Mouse (Mus musculus) CH12.LX (cell line): ENCODE measurements at regions not wholly inside any gene's neighbourhood (a gene's known extent, or its start where the extent isn't known, plus 50 kb on each side); places are given as distances from the start of the nearest gene placed in this dataset.
A peak's percentile ranks its signal among the peaks of the same experiment; 100 is the strongest.

Source experiments
- DNase-seq: peaks from one replicate; pipeline ENCODE4 v3.0.0-alpha.2; 2013; ENCODE audit errors: extremely low read depth
- H3K27ac ChIP-seq: 2 replicates; pipeline ENCODE4 v1.5.1; 2012; ENCODE audit warnings: low read depth, mild to moderate bottlenecking, control low read depth, moderate library complexity; ENCODE audit not compliant: insufficient read depth
- H3K27me3 ChIP-seq: replicated peaks from 2 replicates; pipeline ENCODE3; 2012; ENCODE audit warnings: inconsistent platforms
- H3K36me3 ChIP-seq, 2 experiments: replicated peaks in 1 of 2; 2 replicates each; pipeline versions ENCODE3 to v1.6.1; 2012; ENCODE audit warnings: inconsistent platforms in 1 of 2, low read length in 1 of 2, mild to moderate bottlenecking in 1 of 2, mixed read lengths in 1 of 2, moderate library complexity in 1 of 2; ENCODE audit not compliant: control insufficient read depth in 1 of 2, insufficient read depth in 1 of 2
- H3K4me1 ChIP-seq, 2 experiments: 2 replicates each; pipeline ENCODE4 v1.6.1; 2012; ENCODE audit warnings: inconsistent platforms in 1 of 2, moderate library complexity in 1 of 2; ENCODE audit not compliant: insufficient read depth in 2 of 2, control insufficient read depth in 1 of 2
- H3K4me2 ChIP-seq: 2 replicates; pipeline ENCODE4 v1.6.1; 2012; ENCODE audit warnings: low read depth, mild to moderate bottlenecking, control low read depth; ENCODE audit not compliant: poor library complexity, insufficient read depth, severe bottlenecking
- H3K4me3 ChIP-seq, 3 experiments: fragments of 150-350 bp in 1 of 3; sonication (generic) in 1 of 3; replicated peaks in 1 of 3; 2 replicates each; pipeline versions ENCODE3 to v1.5.1; 2011 to 2012; ENCODE audit warnings: low read depth in 2 of 3, low read length in 2 of 3, mild to moderate bottlenecking in 2 of 3, moderate library complexity in 2 of 3, control low read depth in 1 of 3, improper control_type of control experiment in 1 of 3, inconsistent platforms in 1 of 3, mixed read lengths in 1 of 3; ENCODE audit not compliant: poor library complexity in 1 of 3
- H3K79me2 ChIP-seq: replicated peaks from 2 replicates; pipeline ENCODE4 v1.6.1; 2012; ENCODE audit warnings: mild to moderate bottlenecking, moderate library complexity; ENCODE audit not compliant: control insufficient read depth, poor library complexity, insufficient read depth, severe bottlenecking; ENCODE audit errors: extremely low read depth
- H3K9ac ChIP-seq: 2 replicates; pipeline ENCODE4 v1.6.1; 2012; ENCODE audit warnings: low read depth, mild to moderate bottlenecking, control low read depth, moderate library complexity; ENCODE audit not compliant: insufficient read depth
- H3K9me3 ChIP-seq: replicated peaks from 2 replicates; pipeline ENCODE3; 2012; ENCODE audit warnings: low read length, inconsistent platforms, mixed read lengths
- CHD1 ChIP-seq: IDR thresholded peaks from 2 replicates; pipeline ENCODE4 v1.6.1; 2012; ENCODE audit warnings: low read depth, low read length, improper control_type of control experiment, inconsistent platforms
- CTCF ChIP-seq, 2 experiments: IDR thresholded peaks in 1 of 2; conservative IDR thresholded peaks in 1 of 2; 2 replicates each; pipeline ENCODE4 v1.5.1; 2011 to 2012; ENCODE audit warnings: low read depth in 2 of 2, low read length in 2 of 2, improper control_type of control experiment in 1 of 2, inconsistent platforms in 1 of 2, mild to moderate bottlenecking in 1 of 2, moderate library complexity in 1 of 2
- HCFC1 ChIP-seq: IDR thresholded peaks from 2 replicates; pipeline ENCODE4 v1.6.1; 2012; ENCODE audit warnings: low read depth, mild to moderate bottlenecking, inconsistent platforms, low read length, improper control_type of control experiment
- IRF4 ChIP-seq: IDR thresholded peaks from 2 replicates; pipeline ENCODE4 v1.6.1; 2014; ENCODE audit warnings: low read depth, mild to moderate bottlenecking, inconsistent platforms, low read length, improper control_type of control experiment
- JUND ChIP-seq: conservative IDR thresholded peaks from 2 replicates; pipeline ENCODE4 v1.6.1; 2011; ENCODE audit warnings: low read depth, low read length, improper control_type of control experiment
- MAX ChIP-seq: IDR thresholded peaks from 2 replicates; pipeline ENCODE4 v1.6.1; 2011; ENCODE audit warnings: low read length, improper control_type of control experiment
- MXI1 ChIP-seq: IDR thresholded peaks from 2 replicates; pipeline ENCODE4 v1.6.1; 2011; ENCODE audit warnings: mild to moderate bottlenecking, low read depth, low read length, improper control_type of control experiment
- PAX5 ChIP-seq: IDR thresholded peaks from 2 replicates; pipeline ENCODE4 v1.6.1; 2012; ENCODE audit warnings: low read length, inconsistent platforms, mixed read lengths
- POLR2A ChIP-seq: IDR thresholded peaks from 2 replicates; pipeline ENCODE4 v1.6.1; 2011; ENCODE audit warnings: low read depth, mild to moderate bottlenecking, improper control_type of control experiment, low read length
- RAD21 ChIP-seq: IDR thresholded peaks from 2 replicates; pipeline ENCODE4 v1.6.1; 2011; ENCODE audit warnings: low read depth, mild to moderate bottlenecking, low read length, improper control_type of control experiment, moderate library complexity
- RCOR1 ChIP-seq: conservative IDR thresholded peaks from 2 replicates; pipeline ENCODE4 v1.6.1; 2012; ENCODE audit warnings: low read depth, mild to moderate bottlenecking, inconsistent platforms, low read length, improper control_type of control experiment
- USF1 ChIP-seq: IDR thresholded peaks from 2 replicates; pipeline ENCODE4 v1.6.1; 2014; ENCODE audit warnings: low read depth, mild to moderate bottlenecking, inconsistent platforms, low read length, improper control_type of control experiment
- ZC3H11A ChIP-seq: IDR thresholded peaks from 2 replicates; pipeline ENCODE4 v1.6.1; 2012; ENCODE audit warnings: low read depth, mild to moderate bottlenecking, inconsistent platforms, low read length, improper control_type of control experiment
- ZKSCAN1 ChIP-seq: IDR thresholded peaks from 2 replicates; pipeline ENCODE4 v1.6.1; 2012; ENCODE audit warnings: low read depth, inconsistent platforms, low read length, improper control_type of control experiment, borderline replicate concordance
- dilution Hi-C: fragments of 300-500 bp; cut with MboI; formaldehyde crosslinking; loops from 2 replicates; pipeline ENCODE4 v1.14.3; 2020; ENCODE audit warnings: low sequenced_read_pairs; ENCODE audit not compliant: extremely low pct_unique_long_range_greater_than_20kb, extremely low pct_ligation_motif_present
- in situ Hi-C: fragments of 300-500 bp; cut with MboI; formaldehyde crosslinking; loops from 3 replicates; pipeline ENCODE4 v1.14.3; 2019; ENCODE audit warnings: low sequenced_read_pairs, low pct_ligation_motif_present, low pct_unique_long_range_greater_than_20kb, mixed read lengths

- dilution Hi-C loops: no loop called here
- peak in 1 of 2 experiments; percentile 37; a peak in 2 of 4 replicates for TF ChIP-seq CTCF (conservative IDR thresholded peaks at IDR 0.05 in 1 of 2, IDR thresholded peaks at IDR 0.05 in 1 of 2; ENCODE audit: low read depth in 2 of 2, low read length in 2 of 2)
- TF ChIP-seq MAX: no peak
- TF ChIP-seq RAD21: peak; percentile 21
- no peak for DNase-seq
These were observed 78.7 kb upstream of the Gm6793 start for GRCm38 (mm10) chr8:112093554-112093953.

GRCm38 (mm10) chr8:112092831-112093230, 78.0 kb upstream of the Gm6793 start:
- no peak overlapping the region for H3K4me3 ChIP-seq
- dilution Hi-C loops: no loop called here
- TF ChIP-seq CTCF (conservative IDR thresholded peaks at IDR 0.05 in 1 of 2, IDR thresholded peaks at IDR 0.05 in 1 of 2; ENCODE audit: low read depth in 2 of 2, low read length in 2 of 2): no peak
- no peak for TF ChIP-seq USF1
- TF ChIP-seq MAX: no peak

More at GRCm38 (mm10) chr8:112093554-112093953, 78.7 kb upstream of the Gm6793 start:
- Histone ChIP-seq H3K27me3 (peaks cover 29% of the 10 kb centered on the region), H3K36me3 (no peaks in the 10 kb centered on the region), H3K4me3 (no peak overlapping the region), H3K27ac (no peak overlapping the region), H3K9ac (no peak overlapping the region), H3K4me2 (no peak overlapping the region), H3K4me1 (no peaks in the 10 kb centered on the region), H3K9me3 (no peaks in the 10 kb centered on the region), H3K79me2 (no peaks in the 10 kb centered on the region)
- in situ Hi-C loops: no loop called here

GRCm38 (mm10) chr8:112078621-112079020, 63.8 kb upstream of the Gm6793 start:
- Histone ChIP-seq H3K27ac (no peak overlapping the region), H3K9me3 (no peaks in the 10 kb centered on the region), H3K27me3 (peaks cover 63% of the 10 kb centered on the region), H3K79me2 (no peaks in the 10 kb centered on the region), H3K9ac (no peak overlapping the region), H3K4me3 (no peak overlapping the region), H3K4me1 (no peaks in the 10 kb centered on the region), H3K36me3 (no peaks in the 10 kb centered on the region), H3K4me2 (no peak overlapping the region)
- in situ Hi-C loops (no loop called here), dilution Hi-C loops (no loop called here)
- DNase-seq: no peak
- TF ChIP-seq IRF4 (no peak), POLR2A (no peak), MXI1 (no peak), CHD1 (no peak), ZKSCAN1 (no peak), HCFC1 (no peak), JUND (no peak), RCOR1 (no peak), PAX5 (no peak), MAX (no peak), ZC3H11A (no peak)

More at GRCm38 (mm10) chr8:112092831-112093230, 78.0 kb upstream of the Gm6793 start:
- Histone ChIP-seq H3K27me3 (peaks cover 27% of the 10 kb centered on the region), H3K9ac (no peak overlapping the region), H3K4me2 (no peak overlapping the region), H3K4me1 (no peaks in the 10 kb centered on the region), H3K36me3 (no peaks in the 10 kb centered on the region), H3K9me3 (no peaks in the 10 kb centered on the region), H3K79me2 (no peaks in the 10 kb centered on the region), H3K27ac (no peak overlapping the region)
- DNase-seq: no peak
- in situ Hi-C loops: no loop called here
